Mouse (Mus musculus) G1E (cell line): ENCODE data around the gene Smpd3. TPM values are rescaled to one million over a fixed set of nuclear protein-coding genes. Genes with fewer than 3 reads are reported as not detected.

Experiments used
- ATAC-seq: 2 replicates; pipeline ENCODE4 v1.8.0; 2016; ENCODE audit warnings: mild to moderate bottlenecking; ENCODE audit not compliant: insufficient number of reproducible peaks, poor library complexity, low FRiP score, severe bottlenecking; ENCODE audit errors: extremely low read depth
- DNase-seq: peaks from one replicate; pipeline ENCODE4 v3.0.0; 2012; ENCODE audit warnings: low spot score
- H3K27me3 ChIP-seq: 2 replicates; pipeline ENCODE4 v1.6.1; 2012; ENCODE audit warnings: mild to moderate bottlenecking, low read length, inconsistent platforms; ENCODE audit not compliant: insufficient read depth
- H3K36me3 ChIP-seq: replicated peaks from 2 replicates; pipeline ENCODE3; 2012; ENCODE audit warnings: mild to moderate bottlenecking, inconsistent platforms
- H3K4me1 ChIP-seq: 2 replicates; pipeline ENCODE4 v1.6.1; 2012; ENCODE audit warnings: low read depth, low read length, inconsistent platforms, mixed read lengths; ENCODE audit not compliant: insufficient read depth
- H3K4me3 ChIP-seq: 2 replicates; pipeline ENCODE4 v1.5.1; 2012; ENCODE audit warnings: low read depth, mild to moderate bottlenecking, inconsistent platforms, low read length, moderate library complexity, mixed read lengths
- H3K9me3 ChIP-seq: replicated peaks from 2 replicates; pipeline ENCODE4 v1.6.1; 2012; ENCODE audit warnings: inconsistent platforms
- CTCF ChIP-seq: IDR thresholded peaks from 2 replicates; pipeline ENCODE4 v1.5.1; 2012; ENCODE audit warnings: low read depth, low read length, inconsistent platforms, mixed read lengths
- GATA1 ChIP-seq: IDR thresholded peaks from 2 replicates; pipeline ENCODE4 v1.6.1; 2012; ENCODE audit warnings: borderline replicate concordance, low read length, inconsistent platforms, mixed read lengths
- GATA2 ChIP-seq: IDR thresholded peaks from 2 replicates; pipeline ENCODE4 v1.6.1; 2012; ENCODE audit warnings: low read depth, low read length, inconsistent platforms, borderline replicate concordance
- POLR2AphosphoS5 ChIP-seq: IDR thresholded peaks from 2 replicates; pipeline ENCODE4 v1.6.1; 2012; ENCODE audit warnings: low read depth, low read length, inconsistent platforms; ENCODE audit not compliant: insufficient replicate concordance
- TAL1 ChIP-seq: conservative IDR thresholded peaks from 2 replicates; pipeline ENCODE4 v1.6.1; 2012; ENCODE audit warnings: low read depth, low read length, inconsistent platforms, mixed read lengths
- polyA plus RNA-seq: library from polyadenylated mRNA; stranded (reverse); fragments of >175 nt; gene quantifications from 2 replicates; pipeline ENCODE4 v1.2.3, GENCODE M21; 2012
- total RNA-seq, 2 experiments: library from RNA; stranded (forward) in 1 of 2; stranded (reverse) in 1 of 2; fragments of 200-1000 nt in 1 of 2; fragments of >200 nt in 1 of 2; fragmentation: Nextera tagmentation in 1 of 2; gene quantifications; 2 replicates each; pipeline ENCODE4 v1.2.3; 2014 to 2017

The Smpd3 gene
- total and polyA plus RNA-seq, 3 experiments, result not detected

- peaks cover 6% of the 10 kb centered on the region; the same call in 1 of the 2 replicates for H3K4me1 ChIP-seq
- H3K4me3 ChIP-seq, result no peak overlapping the region
- H3K9me3 ChIP-seq, result no peaks in the 10 kb centered on the region
- H3K36me3 ChIP-seq, result peaks cover 62% of the 10 kb centered on the region
- ATAC-seq, result no peak
- no peak for DNase-seq
- TF ChIP-seq CTCF (no peak), TAL1 (no peak), GATA2 (no peak), POLR2AphosphoS5 (no peak), GATA1 (no peak)
- H3K27me3 ChIP-seq, result peaks cover 5% of the 10 kb centered on the region; the same call in 1 of the 2 replicates
Observed at GRCm38 (mm10) chr8:106259579-106260255, 78.1 kb downstream of the Smpd3 start.

- peaks cover 6% of the 10 kb centered on the region; the same call in 1 of the 2 replicates for H3K4me1 ChIP-seq
- no peaks in the 10 kb centered on the region for H3K27me3 ChIP-seq
- no peak overlapping the region for H3K4me3 ChIP-seq
- no peak for ATAC-seq
- H3K36me3 ChIP-seq, result peaks cover 77% of the 10 kb centered on the region
- H3K9me3 ChIP-seq, result no peaks in the 10 kb centered on the region
- no peak for DNase-seq
- no peak for TF ChIP-seq POLR2AphosphoS5
- no peak for TF ChIP-seq GATA2
- TF ChIP-seq CTCF, result no peak
- no peak for TF ChIP-seq TAL1
- TF ChIP-seq GATA1, result no peak
Observed at GRCm38 (mm10) chr8:106258169-106258568, 79.6 kb downstream of the Smpd3 start.

GRCm38 (mm10) chr8:106250186-106250585 is 87.6 kb downstream of the Smpd3 start:
- no peak for TF ChIP-seq CTCF
- no peak for DNase-seq
- Histone ChIP-seq H3K9me3 (no peaks in the 10 kb centered on the region), H3K27me3 (no peaks in the 10 kb centered on the region), H3K4me1 (no peaks in the 10 kb centered on the region), H3K36me3 (peaks cover 97% of the 10 kb centered on the region), H3K4me3 (no peak overlapping the region)
- ATAC-seq, result no peak

- Histone ChIP-seq H3K4me3 (no peak overlapping the region), H3K27me3 (no peaks in the 10 kb centered on the region), H3K36me3 (peaks cover 94% of the 10 kb centered on the region), H3K4me1 (peaks cover 18% of the 10 kb centered on the region), H3K9me3 (no peaks in the 10 kb centered on the region)
- no peak for ATAC-seq
- no peak for DNase-seq
- TF ChIP-seq GATA2, result no peak
Observed at GRCm38 (mm10) chr8:106237106-106237505, 100.7 kb downstream of the Smpd3 start.

GRCm38 (mm10) chr8:106234567-106235261 is 103.1 kb downstream of the Smpd3 start:
- Histone ChIP-seq H3K9me3 (no peaks in the 10 kb centered on the region), H3K27me3 (no peaks in the 10 kb centered on the region), H3K4me1 (peaks cover 18% of the 10 kb centered on the region), H3K36me3 (peaks cover 95% of the 10 kb centered on the region), H3K4me3 (no peak overlapping the region)
- DNase-seq (no peak), ATAC-seq (no peak)
- no peak for TF ChIP-seq GATA1
- no peak for TF ChIP-seq POLR2AphosphoS5
- TF ChIP-seq GATA2, result no peak
- no peak for TF ChIP-seq TAL1
- no peak for TF ChIP-seq CTCF

- H3K36me3 ChIP-seq, result peaks cover 96% of the 10 kb centered on the region
Observed at GRCm38 (mm10) chr8:106232751-106233150, 105.0 kb downstream of the Smpd3 start.

More at GRCm38 (mm10) chr8:106232751-106233150, 105.0 kb downstream of the Smpd3 start:
- no peak for TF ChIP-seq CTCF
- TF ChIP-seq GATA1, result no peak
- no peak for TF ChIP-seq POLR2AphosphoS5
- TF ChIP-seq TAL1, result no peak
- no peak for TF ChIP-seq GATA2
- Histone ChIP-seq H3K27me3 (no peaks in the 10 kb centered on the region), H3K4me1 (peaks cover 18% of the 10 kb centered on the region), H3K4me3 (no peak overlapping the region), H3K9me3 (no peaks in the 10 kb centered on the region)
- DNase-seq, result no peak
- no peak for ATAC-seq
